Mouse (Mus musculus) central nervous system, embryonic 14 days (tissue): ENCODE data around the gene Itm2b. TPM values are rescaled to one million over a fixed set of nuclear protein-coding genes. Genes with fewer than 3 reads are reported as not detected.

Source experiments
- polyA plus RNA-seq: library from polyadenylated mRNA; depleted of rRNA; stranded (reverse); fragments of >200 nt; gene quantifications from 2 replicates; pipeline ENCODE4 v1.2.3, GENCODE M21; 2012; rRNA removed

The Itm2b gene
- 413 and 423 TPM in 2 replicates for polyA plus RNA-seq

GRCm38 (mm10) chr14:73384913-73385719, at the start of gene Itm2b:
Gene Itm2b (minus strand): TSS chr14:73385289.

GRCm38 (mm10) chr14:73325456-73326381, 59.4 kb downstream of the Itm2b start, which contains the start of gene Rb1:
Gene Rb1 (minus strand): TSS chr14:73325822.

Other genes with a start within 250 kb of the Itm2b start
- 4.9 TPM in 2 replicates for gene Lpar6, start 147.4 kb downstream of the Itm2b start, polyA plus RNA-seq
- gene Rb1, start 59.5 kb downstream of the Itm2b start, polyA plus RNA-seq: 30.2 and 32.3 TPM in 2 replicates
- gene Med4, start 124.7 kb upstream of the Itm2b start, polyA plus RNA-seq: 66.8 and 72.8 TPM in 2 replicates
- 61.8 and 63.3 TPM in 2 replicates for gene Sucla2, start 140.0 kb upstream of the Itm2b start, polyA plus RNA-seq
- gene Nudt15, start 163.0 kb upstream of the Itm2b start, polyA plus RNA-seq: 3.3 and 3.7 TPM in 2 replicates